Mouse (Mus musculus) bone marrow macrophage, adult 2 months (primary cell): ENCODE measurements around the gene Pde8b.

ENCODE experiments used
- CTCF ChIP-seq: IDR thresholded peaks from 2 replicates; pipeline ENCODE4 v1.5.1; 2012; ENCODE audit warnings: low read depth, mild to moderate bottlenecking, low read length, moderate library complexity
- POLR2A ChIP-seq: IDR thresholded peaks from 2 replicates; pipeline ENCODE4 v1.6.1; 2012; ENCODE audit warnings: mild to moderate bottlenecking, low read depth, low read length, borderline replicate concordance

DNA sequence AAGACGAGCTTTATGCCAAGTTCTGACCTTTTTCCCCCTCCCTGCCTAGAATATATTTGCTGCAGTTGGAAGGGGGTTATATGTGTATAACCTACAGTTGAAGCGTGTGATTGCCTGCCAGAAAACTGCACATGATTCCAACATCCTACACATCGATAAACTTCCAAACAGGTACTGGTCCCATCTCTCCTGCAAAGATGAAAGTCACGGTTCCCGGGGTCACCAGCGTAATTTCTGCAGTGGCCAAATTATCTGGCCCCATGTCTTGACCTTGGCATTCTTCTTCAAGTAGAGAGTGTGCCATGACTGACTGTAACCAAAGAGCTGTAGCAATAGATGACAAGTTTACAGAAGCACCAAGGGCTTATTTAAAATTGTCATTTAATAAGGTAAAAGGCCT is 232.9 kb downstream of the Pde8b start:
- no peak for TF ChIP-seq POLR2A
- TF ChIP-seq CTCF: no peak
